Mouse (Mus musculus): ENCODE results near the gene Optc. TPM values are rescaled to one million over a fixed set of nuclear protein-coding genes. Genes with fewer than 3 reads are reported as not detected.

The Optc gene
- total and polyA plus RNA-seq, 2 experiments from 2014 or later: 3.7 to 10.4 TPM

DNA sequence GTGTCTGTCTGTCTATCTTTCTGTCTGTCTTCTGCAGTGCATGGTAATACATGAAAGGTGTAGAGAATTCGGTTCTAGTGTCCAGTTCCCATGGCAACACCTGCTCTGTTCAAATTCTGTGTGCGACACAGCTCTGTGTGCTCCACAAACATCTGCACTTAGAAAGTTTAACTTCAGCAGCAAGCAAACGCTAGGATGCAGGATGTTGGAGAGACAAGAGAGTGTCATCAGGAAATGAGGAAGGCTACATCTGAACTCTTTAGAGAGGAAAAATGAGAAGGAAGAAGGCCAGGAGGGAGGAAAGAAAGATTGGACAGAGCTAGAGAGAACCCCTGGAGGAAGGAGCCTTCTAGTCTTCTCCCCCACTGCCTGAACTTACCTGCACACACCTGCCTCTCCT, 13.1 kb upstream of the Optc start:
- ATAC-seq (0 out of 2 replicates have a peak, but pooled peaks have one; percentile 11), DNase-seq (ENCODE audit: low spot score) (peak; percentile 33)
- no peak overlapping the region for H3K9ac ChIP-seq (replicated peaks; ENCODE audit: low read length)
- TF ChIP-seq CTCF (IDR thresholded peaks at IDR 0.05; ENCODE audit: low read depth): no peak
- H3K9me3 ChIP-seq (ENCODE audit: low read length): no peaks in the 10 kb centered on the region
- no peaks in the 10 kb centered on the region for H3K27me3 ChIP-seq (ENCODE audit: insufficient read depth, low read length)
- 3% methylated on average over 3 of the region's 3 CpGs for WGBS
- H3K4me2 ChIP-seq (ENCODE audit: low read depth, low read length): peak overlapping the region; percentile 22; the same call in 1 of the 2 replicates
- no peaks in the 10 kb centered on the region for H3K36me3 ChIP-seq (ENCODE audit: insufficient read depth, low read length)
- peak overlapping the region; percentile 56 for H3K27ac ChIP-seq
- H3K4me3 ChIP-seq (ENCODE audit: low read length): no peak overlapping the region
- peaks cover 18% of the 10 kb centered on the region; the same call in 1 of the 2 replicates for H3K4me1 ChIP-seq (ENCODE audit: insufficient read depth, low read length)

DNA sequence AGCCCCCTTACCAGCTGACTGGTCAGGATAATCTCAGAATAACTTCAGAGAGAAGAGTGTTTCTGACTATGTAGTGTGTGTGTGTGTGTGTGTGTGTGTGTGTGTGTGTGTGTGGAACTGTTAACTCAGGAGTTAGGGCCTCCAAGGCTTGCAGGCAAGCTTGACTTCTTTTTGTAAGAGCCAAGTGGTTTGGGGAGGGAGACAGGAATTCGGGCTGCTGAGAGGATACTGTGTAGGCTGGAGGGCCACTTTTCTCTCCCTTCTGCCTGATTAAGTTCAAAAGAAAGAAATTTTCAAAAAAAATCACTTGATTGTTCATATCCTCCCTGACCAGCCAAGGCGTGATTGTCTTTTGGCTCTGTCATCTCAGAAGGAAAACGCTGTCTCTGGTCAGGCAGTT, 12.6 kb upstream of the Optc start:
- H3K9ac ChIP-seq (replicated peaks; ENCODE audit: low read length): no peak overlapping the region
- peak overlapping the region; percentile 22 for H3K4me2 ChIP-seq (ENCODE audit: low read depth, low read length)
- no peaks in the 10 kb centered on the region for H3K27me3 ChIP-seq (ENCODE audit: insufficient read depth, low read length)
- H3K9me3 ChIP-seq (ENCODE audit: low read length): no peaks in the 10 kb centered on the region
- H3K4me3 ChIP-seq (ENCODE audit: low read length): no peak overlapping the region
- WGBS: 6% methylated on average over 3 of the region's 3 CpGs
- H3K27ac ChIP-seq: no peak overlapping the region
- no peaks in the 10 kb centered on the region for H3K36me3 ChIP-seq (ENCODE audit: insufficient read depth, low read length)
- DNase-seq (ENCODE audit: low spot score) (peak; percentile 22), ATAC-seq (no peak)
- H3K4me1 ChIP-seq (ENCODE audit: insufficient read depth, low read length): peaks cover 18% of the 10 kb centered on the region; the same call in 1 of the 2 replicates
- TF ChIP-seq CTCF (IDR thresholded peaks at IDR 0.05; ENCODE audit: low read depth): no peak

- no peak for ATAC-seq
- peak overlapping the region; percentile 54 for H3K27ac ChIP-seq
- no peak overlapping the region for H3K9ac ChIP-seq (replicated peaks; ENCODE audit: low read length)
- 43% methylated on average over 6 of the region's 6 CpGs for WGBS
- TF ChIP-seq CTCF (IDR thresholded peaks at IDR 0.05; ENCODE audit: low read depth): no peak
- H3K9me3 ChIP-seq (ENCODE audit: low read length): no peaks in the 10 kb centered on the region
- DNase-seq (ENCODE audit: low spot score): no peak
- peak overlapping the region; percentile 11; the same call in 1 of the 2 replicates for H3K4me2 ChIP-seq (ENCODE audit: low read depth, low read length)
- no peak overlapping the region for H3K4me3 ChIP-seq (ENCODE audit: low read length)
- no peaks in the 10 kb centered on the region for H3K36me3 ChIP-seq (ENCODE audit: insufficient read depth, low read length)
- H3K27me3 ChIP-seq (ENCODE audit: insufficient read depth, low read length): no peaks in the 10 kb centered on the region
- H3K4me1 ChIP-seq (ENCODE audit: insufficient read depth, low read length): peaks cover 12% of the 10 kb centered on the region; the same call in 1 of the 2 replicates
These were observed 10.3 kb upstream of the Optc start for GRCm38 (mm10) chr1:133918088-133918470.

DNA sequence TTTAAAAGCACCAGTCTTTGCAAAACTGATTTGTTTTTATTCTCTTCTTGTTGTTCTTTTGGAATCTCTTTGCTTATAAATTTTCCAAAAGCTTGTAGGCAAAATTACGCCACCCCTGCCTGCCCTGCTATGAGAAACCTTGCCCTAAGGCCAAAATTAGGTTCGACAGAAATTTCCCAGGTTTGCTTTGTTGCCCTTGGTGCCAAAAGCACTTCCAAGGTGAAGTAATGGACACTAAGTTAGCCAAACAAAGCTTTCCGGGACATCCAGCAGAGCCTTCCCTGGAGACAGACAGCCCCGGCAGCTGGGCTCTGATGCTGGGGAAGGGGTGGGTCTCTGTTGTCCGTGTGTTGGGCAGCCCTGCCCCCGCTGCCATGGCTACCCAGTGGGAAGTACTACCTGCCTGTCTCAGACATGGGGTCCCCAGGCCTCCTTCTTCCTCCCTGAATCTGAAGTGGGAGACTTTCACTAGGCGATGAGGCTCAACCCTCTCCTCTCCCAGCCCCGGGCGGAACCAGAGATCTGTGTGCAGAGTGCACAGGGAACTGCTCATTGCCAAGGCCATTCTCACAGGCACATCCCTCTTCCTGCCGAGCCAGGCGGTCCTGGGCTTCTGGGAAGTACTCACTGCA, 9.8 kb upstream of the Optc start:
- WGBS: 25% methylated on average over 11 of the region's 11 CpGs
- no peak for TF ChIP-seq CTCF (IDR thresholded peaks at IDR 0.05; ENCODE audit: low read depth)
- no peaks in the 10 kb centered on the region for H3K9me3 ChIP-seq (ENCODE audit: low read length)
- ATAC-seq: 0 out of 2 replicates have a peak, but pooled peaks have one; percentile 15
- H3K9ac ChIP-seq (replicated peaks; ENCODE audit: low read length): no peak overlapping the region
- peaks cover 12% of the 10 kb centered on the region; the same call in 1 of the 2 replicates for H3K4me1 ChIP-seq (ENCODE audit: insufficient read depth, low read length)
- peak overlapping the region; percentile 54 for H3K27ac ChIP-seq
- no peaks in the 10 kb centered on the region for H3K27me3 ChIP-seq (ENCODE audit: insufficient read depth, low read length)
- H3K36me3 ChIP-seq (ENCODE audit: insufficient read depth, low read length): no peaks in the 10 kb centered on the region
- no peak overlapping the region for H3K4me3 ChIP-seq (ENCODE audit: low read length)
- no peak for DNase-seq (ENCODE audit: low spot score)
- peak overlapping the region; percentile 11; the same call in 1 of the 2 replicates for H3K4me2 ChIP-seq (ENCODE audit: low read depth, low read length)

DNA sequence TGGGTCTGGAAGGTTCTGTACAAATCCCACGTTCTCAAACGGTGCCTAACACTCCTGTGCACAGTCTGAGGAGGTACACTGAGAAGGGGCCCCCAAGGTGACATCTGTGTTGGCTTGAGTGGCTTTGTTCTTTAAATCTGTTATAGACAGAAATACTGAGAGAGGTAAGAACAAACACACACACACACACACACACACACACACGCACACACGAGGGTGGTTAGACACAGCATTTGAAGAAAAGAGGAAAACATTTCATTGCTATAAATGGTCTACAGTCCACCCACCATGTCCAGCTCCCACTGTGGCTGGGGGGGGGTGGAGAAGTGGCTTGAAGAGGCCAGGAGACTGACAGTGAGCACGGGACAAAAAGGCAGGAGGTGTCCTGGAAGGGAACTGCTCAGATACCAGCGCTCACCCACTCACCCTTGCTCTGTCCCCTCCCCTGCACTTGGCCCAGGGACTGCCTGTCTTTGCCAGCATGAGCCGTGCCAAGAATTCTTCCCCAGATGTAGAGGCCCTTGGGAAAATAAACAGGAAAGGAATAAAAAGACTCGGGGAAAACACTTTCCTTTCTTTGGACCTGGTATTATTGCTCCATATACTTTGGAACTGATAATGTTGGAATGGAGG, 8.0 kb upstream of the Optc start:
- no peak overlapping the region for H3K4me3 ChIP-seq (ENCODE audit: low read length)
- H3K9ac ChIP-seq (replicated peaks; ENCODE audit: low read length): no peak overlapping the region
- ATAC-seq: peak; percentile 53; the same call in 1 of the 2 replicates
- peak; percentile 64 for DNase-seq (ENCODE audit: low spot score)
- 39% methylated on average over 8 of the region's 8 CpGs for WGBS
- H3K27me3 ChIP-seq (ENCODE audit: insufficient read depth, low read length): no peaks in the 10 kb centered on the region
- H3K9me3 ChIP-seq (ENCODE audit: low read length): no peaks in the 10 kb centered on the region
- H3K36me3 ChIP-seq (ENCODE audit: insufficient read depth, low read length): no peaks in the 10 kb centered on the region
- no peak overlapping the region for H3K27ac ChIP-seq
- H3K4me2 ChIP-seq (ENCODE audit: low read depth, low read length): no peak overlapping the region
- H3K4me1 ChIP-seq (ENCODE audit: insufficient read depth, low read length): peaks cover 12% of the 10 kb centered on the region; the same call in 1 of the 2 replicates
- TF ChIP-seq CTCF (IDR thresholded peaks at IDR 0.05; ENCODE audit: low read depth): no peak

GRCm38 (mm10) chr1:133915115-133915514, 7.3 kb upstream of the Optc start:
- no peak for TF ChIP-seq CTCF (IDR thresholded peaks at IDR 0.05; ENCODE audit: low read depth)
- ATAC-seq (no peak), DNase-seq (ENCODE audit: low spot score) (no peak)
- Histone ChIP-seq H3K9ac (replicated peaks; ENCODE audit: low read length) (no peak overlapping the region), H3K4me2 (ENCODE audit: low read depth, low read length) (no peak overlapping the region), H3K4me1 (ENCODE audit: insufficient read depth, low read length) (peaks cover 12% of the 10 kb centered on the region; the same call in 1 of the 2 replicates), H3K27me3 (ENCODE audit: insufficient read depth, low read length) (no peaks in the 10 kb centered on the region), H3K27ac (no peak overlapping the region), H3K4me3 (ENCODE audit: low read length) (no peak overlapping the region), H3K36me3 (ENCODE audit: insufficient read depth, low read length) (no peaks in the 10 kb centered on the region), H3K9me3 (ENCODE audit: low read length) (no peaks in the 10 kb centered on the region)
- 79% methylated on average over 13 of the region's 13 CpGs for WGBS

GRCm38 (mm10) chr1:133913018-133913417, 5.2 kb upstream of the Optc start:
- Histone ChIP-seq H3K4me1 (ENCODE audit: insufficient read depth, low read length) (peaks cover 14% of the 10 kb centered on the region), H3K4me2 (ENCODE audit: low read depth, low read length) (no peak overlapping the region), H3K36me3 (ENCODE audit: insufficient read depth, low read length) (no peaks in the 10 kb centered on the region), H3K9me3 (ENCODE audit: low read length) (no peaks in the 10 kb centered on the region), H3K27ac (no peak overlapping the region), H3K9ac (replicated peaks; ENCODE audit: low read length) (no peak overlapping the region), H3K4me3 (ENCODE audit: low read length) (no peak overlapping the region), H3K27me3 (ENCODE audit: insufficient read depth, low read length) (no peaks in the 10 kb centered on the region)
- ATAC-seq: no peak
- TF ChIP-seq CTCF (IDR thresholded peaks at IDR 0.05; ENCODE audit: low read depth): no peak
- DNase-seq (ENCODE audit: low spot score): no peak
- 60% methylated on average over 6 of the region's 6 CpGs for WGBS
